Mouse (Mus musculus) neural tube, embryonic 15.5 days (tissue): ENCODE results near the gene Fgfr2. TPM values are rescaled to one million over a fixed set of nuclear protein-coding genes. Genes with fewer than 3 reads are reported as not detected.

Source experiments
- ATAC-seq: fragments of 200-750 bp; cut with Nextera tagmentation; 2 replicates; pipeline ENCODE4 v1.8.0; 2017; ENCODE audit warnings: mild to moderate bottlenecking, moderate TSS enrichment, moderate library complexity; ENCODE audit not compliant: low FRiP score
- H3K27ac ChIP-seq: fragments of 300-500 bp; sonication (generic); replicated peaks from 2 replicates; pipeline ENCODE4 v1.5.1; 2015; ENCODE audit warnings: mild to moderate bottlenecking, inconsistent platforms
- H3K27me3 ChIP-seq: fragments of 300-500 bp; sonication (generic); replicated peaks from 2 replicates; pipeline ENCODE4 v1.6.1; 2015; ENCODE audit warnings: inconsistent platforms
- H3K36me3 ChIP-seq: fragments of 300-500 bp; sonication (generic); 2 replicates; pipeline ENCODE4 v1.6.1; 2015; ENCODE audit warnings: inconsistent platforms
- H3K4me1 ChIP-seq: fragments of 300-500 bp; sonication (generic); 2 replicates; pipeline ENCODE4 v1.6.1; 2015; ENCODE audit warnings: inconsistent platforms
- H3K4me2 ChIP-seq: fragments of 300-500 bp; sonication (generic); 2 replicates; pipeline ENCODE4 v1.6.1; 2015; ENCODE audit warnings: inconsistent platforms, mild to moderate bottlenecking, moderate library complexity
- H3K4me3 ChIP-seq: fragments of 300-500 bp; sonication (generic); replicated peaks from 2 replicates; pipeline ENCODE4 v1.5.1; 2015; ENCODE audit warnings: mild to moderate bottlenecking, inconsistent platforms
- H3K9ac ChIP-seq: fragments of 300-500 bp; sonication (generic); replicated peaks from 2 replicates; pipeline ENCODE4 v1.6.1; 2015; ENCODE audit warnings: mild to moderate bottlenecking, inconsistent platforms
- H3K9me3 ChIP-seq: fragments of 300-500 bp; sonication (generic); replicated peaks from 2 replicates; pipeline ENCODE4 v1.6.1; 2016; ENCODE audit warnings: inconsistent platforms
- WGBS: fragments of 180-500 bp; shearing (Covaris S2); methylation state at CpG from one replicate; pipeline ENCODE4 v1.1.7; 2015; ENCODE audit warnings: mixed read lengths; 5-methylcytosine and 5-hydroxymethylcytosine counted together
- polyA plus RNA-seq: library from polyadenylated mRNA; unstranded; fragments of >200 nt; fragmentation: Nextera tagmentation; extraction: Ambion mirVana; gene quantifications from 2 replicates; pipeline ENCODE4 v1.2.1, GENCODE M21; 2015

Fgfr2 gene
- polyA plus RNA-seq, 1 experiment from 2014 or later, result 21.2 TPM

GRCm38 (mm10) chr7:132358250-132358649, 764.9 kb downstream of the Fgfr2 start:
- 65% methylated on average over 3 of the region's 3 CpGs for WGBS
- H3K27me3 ChIP-seq, result no peaks in the 10 kb centered on the region
- no peak overlapping the region for H3K4me2 ChIP-seq
- no peak for ATAC-seq
- H3K36me3 ChIP-seq, result no peaks in the 10 kb centered on the region
- no peak overlapping the region for H3K9ac ChIP-seq
- no peaks in the 10 kb centered on the region for H3K9me3 ChIP-seq
- H3K27ac ChIP-seq, result no peak overlapping the region
- peaks cover 7% of the 10 kb centered on the region; the same call in 1 of the 2 replicates for H3K4me1 ChIP-seq
- H3K4me3 ChIP-seq, result no peak overlapping the region

GRCm38 (mm10) chr7:132357841-132358237, 765.3 kb downstream of the Fgfr2 start:
- H3K27me3 ChIP-seq, result no peaks in the 10 kb centered on the region
- H3K36me3 ChIP-seq, result no peaks in the 10 kb centered on the region
- H3K4me2 ChIP-seq, result no peak overlapping the region
- H3K9ac ChIP-seq, result no peak overlapping the region
- ATAC-seq, result no peak
- peaks cover 4% of the 10 kb centered on the region; the same call in 1 of the 2 replicates for H3K4me1 ChIP-seq
- 91% methylated on average over 3 of the region's 3 CpGs for WGBS
- H3K27ac ChIP-seq, result no peak overlapping the region
- H3K4me3 ChIP-seq, result no peak overlapping the region
- no peaks in the 10 kb centered on the region for H3K9me3 ChIP-seq

GRCm38 (mm10) chr7:132356881-132357840, 766.0 kb downstream of the Fgfr2 start:
- H3K36me3 ChIP-seq, result no peaks in the 10 kb centered on the region
- no peaks in the 10 kb centered on the region for H3K27me3 ChIP-seq
- no peak overlapping the region for H3K4me3 ChIP-seq
- H3K9ac ChIP-seq, result no peak overlapping the region
- no peaks in the 10 kb centered on the region for H3K4me1 ChIP-seq
- no peak overlapping the region for H3K4me2 ChIP-seq
- no peaks in the 10 kb centered on the region for H3K9me3 ChIP-seq
- 39% methylated on average over 10 of the region's 10 CpGs for WGBS
- no peak overlapping the region for H3K27ac ChIP-seq
- no peak for ATAC-seq

- no peak overlapping the region for H3K9ac ChIP-seq
- no peak overlapping the region for H3K4me3 ChIP-seq
- H3K9me3 ChIP-seq, result no peaks in the 10 kb centered on the region
- H3K4me1 ChIP-seq, result no peaks in the 10 kb centered on the region
- 17% methylated on average over 8 of the region's 8 CpGs for WGBS
- H3K27me3 ChIP-seq, result no peaks in the 10 kb centered on the region
- H3K36me3 ChIP-seq, result no peaks in the 10 kb centered on the region
- no peak overlapping the region for H3K4me2 ChIP-seq
- H3K27ac ChIP-seq, result no peak overlapping the region
- ATAC-seq, result no peak
Observed at GRCm38 (mm10) chr7:132356185-132356584, 767.0 kb downstream of the Fgfr2 start.

GRCm38 (mm10) chr7:132355767-132356166, 767.4 kb downstream of the Fgfr2 start:
- Histone ChIP-seq H3K9ac (no peak overlapping the region), H3K36me3 (no peaks in the 10 kb centered on the region), H3K27ac (no peak overlapping the region), H3K27me3 (no peaks in the 10 kb centered on the region), H3K4me2 (no peak overlapping the region), H3K9me3 (no peaks in the 10 kb centered on the region), H3K4me1 (no peaks in the 10 kb centered on the region), H3K4me3 (no peak overlapping the region)
- WGBS, result 71% methylated on average over 6 of the region's 6 CpGs
- ATAC-seq, result no peak

- 75% methylated on average over 6 of the region's 6 CpGs for WGBS
- no peak for ATAC-seq
- Histone ChIP-seq H3K9me3 (no peaks in the 10 kb centered on the region), H3K27ac (no peak overlapping the region), H3K4me1 (no peaks in the 10 kb centered on the region; the same call in 1 of the 2 replicates), H3K4me3 (no peak overlapping the region), H3K4me2 (no peak overlapping the region), H3K27me3 (no peaks in the 10 kb centered on the region), H3K36me3 (no peaks in the 10 kb centered on the region), H3K9ac (no peak overlapping the region)
Observed at GRCm38 (mm10) chr7:132349075-132349572, 774.0 kb downstream of the Fgfr2 start.

GRCm38 (mm10) chr7:132347273-132348045, 775.7 kb downstream of the Fgfr2 start:
- ATAC-seq, result no peak
- no peak overlapping the region for H3K4me2 ChIP-seq
- H3K9me3 ChIP-seq, result no peaks in the 10 kb centered on the region
- no peak overlapping the region for H3K9ac ChIP-seq
- H3K27me3 ChIP-seq, result no peaks in the 10 kb centered on the region
- no peaks in the 10 kb centered on the region; the same call in 1 of the 2 replicates for H3K4me1 ChIP-seq
- WGBS, result 82% methylated on average over 9 of the region's 9 CpGs
- no peaks in the 10 kb centered on the region for H3K36me3 ChIP-seq
- no peak overlapping the region for H3K4me3 ChIP-seq
- no peak overlapping the region for H3K27ac ChIP-seq

- no peak overlapping the region for H3K27ac ChIP-seq
- H3K4me3 ChIP-seq, result no peak overlapping the region
- no peaks in the 10 kb centered on the region for H3K36me3 ChIP-seq
- 69% methylated on average over 5 of the region's 5 CpGs for WGBS
- no peaks in the 10 kb centered on the region; the same call in 1 of the 2 replicates for H3K4me1 ChIP-seq
- H3K4me2 ChIP-seq, result no peak overlapping the region
- H3K9ac ChIP-seq, result no peak overlapping the region
- no peaks in the 10 kb centered on the region for H3K27me3 ChIP-seq
- no peaks in the 10 kb centered on the region for H3K9me3 ChIP-seq
- no peak for ATAC-seq
Observed at GRCm38 (mm10) chr7:132345526-132346070, 777.6 kb downstream of the Fgfr2 start.

GRCm38 (mm10) chr7:132344606-132345005, 778.5 kb downstream of the Fgfr2 start:
- no peaks in the 10 kb centered on the region for H3K36me3 ChIP-seq
- WGBS, result 82% methylated on average over 4 of the region's 4 CpGs
- H3K9ac ChIP-seq, result no peak overlapping the region
- no peaks in the 10 kb centered on the region; the same call in 1 of the 2 replicates for H3K4me1 ChIP-seq
- ATAC-seq, result no peak
- H3K9me3 ChIP-seq, result no peaks in the 10 kb centered on the region
- H3K27me3 ChIP-seq, result no peaks in the 10 kb centered on the region
- H3K27ac ChIP-seq, result no peak overlapping the region
- no peak overlapping the region for H3K4me3 ChIP-seq
- H3K4me2 ChIP-seq, result no peak overlapping the region

GRCm38 (mm10) chr7:132343900-132344299, 779.2 kb downstream of the Fgfr2 start:
- Histone ChIP-seq H3K4me1 (peaks cover 2% of the 10 kb centered on the region; the same call in 1 of the 2 replicates), H3K27ac (no peak overlapping the region)
- 94% methylated on average over 2 of the region's 2 CpGs for WGBS

GRCm38 (mm10) chr7:132343146-132343545, 780.0 kb downstream of the Fgfr2 start:
- no peak for ATAC-seq
- no peaks in the 10 kb centered on the region for H3K27me3 ChIP-seq
- no peaks in the 10 kb centered on the region for H3K36me3 ChIP-seq
- H3K9ac ChIP-seq, result no peak overlapping the region
- no peaks in the 10 kb centered on the region for H3K9me3 ChIP-seq
- H3K4me1 ChIP-seq, result peaks cover 4% of the 10 kb centered on the region; the same call in 1 of the 2 replicates
- WGBS, result 76% methylated on average over 2 of the region's 2 CpGs
- no peak overlapping the region for H3K27ac ChIP-seq
- no peak overlapping the region for H3K4me3 ChIP-seq
- no peak overlapping the region for H3K4me2 ChIP-seq

More at GRCm38 (mm10) chr7:132343900-132344299, 779.2 kb downstream of the Fgfr2 start:
- H3K4me2 ChIP-seq, result no peak overlapping the region
- no peaks in the 10 kb centered on the region for H3K9me3 ChIP-seq
- no peaks in the 10 kb centered on the region for H3K36me3 ChIP-seq
- no peak overlapping the region for H3K9ac ChIP-seq
- H3K27me3 ChIP-seq, result no peaks in the 10 kb centered on the region
- ATAC-seq, result no peak
- no peak overlapping the region for H3K4me3 ChIP-seq
